Mouse (Mus musculus) right cerebral cortex, adult 2 months (tissue): Measurements from ENCODE around the gene Hist1h4d.
"Not testable (repeated sequence)": the region's sequence is repeated elsewhere in the genome, so short reads cannot be mapped to it uniquely, and the experiment has no call there.

Experiments used
- DNase-seq, 2 experiments: peaks; one replicate each; pipeline ENCODE4 v3.0.0; 2021 to 2022; ENCODE audit warnings: low spot score in 2 of 2

Hist1h4d gene

DNA sequence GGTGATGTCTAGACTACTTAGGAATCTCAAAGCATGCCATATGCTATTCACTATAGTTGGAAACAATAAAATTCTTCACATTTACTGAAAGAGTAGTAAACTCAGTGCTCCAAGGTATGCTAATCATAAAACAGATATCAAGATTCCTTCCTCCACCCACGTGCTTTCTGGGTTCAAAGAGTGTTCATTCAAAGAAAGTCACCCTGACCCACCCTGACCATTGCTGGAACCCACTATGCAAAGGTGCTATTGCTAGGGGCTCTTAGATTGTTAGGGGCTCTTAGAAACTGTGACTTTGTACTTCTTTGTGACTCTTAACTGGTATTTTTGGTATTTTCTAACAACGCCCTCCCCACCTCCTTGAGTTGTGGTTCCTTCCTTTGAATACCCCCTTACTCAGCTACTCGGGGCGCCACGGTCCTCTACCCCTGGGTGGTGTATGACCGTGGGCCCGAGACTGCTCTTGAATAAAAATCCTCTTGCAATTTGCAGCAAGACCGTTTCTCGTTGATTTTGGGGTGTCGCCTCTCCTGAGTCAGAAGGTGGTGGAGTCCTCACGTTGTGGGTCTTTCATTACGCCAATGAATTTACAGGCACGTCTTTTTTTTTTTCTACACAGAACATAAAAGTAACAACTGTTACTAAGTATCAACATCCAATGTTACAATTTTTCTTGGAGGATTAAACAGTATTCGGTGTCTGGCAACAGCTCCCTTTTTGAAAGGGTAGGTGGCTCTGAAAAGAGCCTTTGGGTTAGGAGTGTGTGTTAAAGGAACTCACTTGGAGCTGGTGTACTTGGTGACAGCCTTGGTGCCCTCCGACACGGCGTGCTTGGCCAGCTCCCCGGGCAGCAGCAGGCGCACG lies 8.1 kb upstream of the Hist1h4d start:
- not testable (repeated sequence) for DNase-seq

DNA sequence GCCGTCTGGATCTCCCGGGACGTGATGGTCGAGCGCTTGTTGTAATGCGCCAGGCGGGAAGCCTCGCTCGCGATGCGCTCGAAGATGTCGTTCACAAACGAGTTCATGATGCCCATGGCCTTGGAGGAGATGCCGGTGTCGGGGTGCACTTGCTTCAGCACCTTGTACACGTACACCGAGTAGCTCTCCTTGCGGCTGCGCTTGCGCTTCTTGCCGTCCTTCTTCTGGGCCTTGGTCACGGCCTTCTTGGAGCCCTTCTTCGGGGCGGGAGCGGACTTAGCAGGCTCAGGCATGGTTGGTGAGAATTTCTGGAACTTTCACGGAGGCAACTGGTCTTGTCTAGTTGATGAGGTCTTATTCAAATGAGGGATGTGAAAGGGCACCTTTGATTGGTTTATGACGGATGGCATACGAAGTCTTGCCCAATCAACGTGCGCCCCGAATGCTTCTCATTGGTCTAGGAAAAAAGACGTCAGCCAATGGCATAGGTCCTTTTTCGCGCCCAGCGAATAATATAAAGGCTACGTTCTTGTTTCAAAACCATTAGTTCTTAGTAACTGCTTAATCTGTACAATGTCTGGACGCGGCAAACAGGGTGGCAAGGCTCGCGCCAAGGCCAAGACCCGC lies 7.4 kb upstream of the Hist1h4d start, which contains the start of the genes Hist1h2bf and Hist1h2ad:
TSS of gene Hist1h2bf (minus strand) at position 299 of the 627 bp plus-strand sequence.
TSS of gene Hist1h2ad (plus strand) at position 484 of the 627 bp plus-strand sequence.
- DNase-seq, result peak; percentile 93 to 96

DNA sequence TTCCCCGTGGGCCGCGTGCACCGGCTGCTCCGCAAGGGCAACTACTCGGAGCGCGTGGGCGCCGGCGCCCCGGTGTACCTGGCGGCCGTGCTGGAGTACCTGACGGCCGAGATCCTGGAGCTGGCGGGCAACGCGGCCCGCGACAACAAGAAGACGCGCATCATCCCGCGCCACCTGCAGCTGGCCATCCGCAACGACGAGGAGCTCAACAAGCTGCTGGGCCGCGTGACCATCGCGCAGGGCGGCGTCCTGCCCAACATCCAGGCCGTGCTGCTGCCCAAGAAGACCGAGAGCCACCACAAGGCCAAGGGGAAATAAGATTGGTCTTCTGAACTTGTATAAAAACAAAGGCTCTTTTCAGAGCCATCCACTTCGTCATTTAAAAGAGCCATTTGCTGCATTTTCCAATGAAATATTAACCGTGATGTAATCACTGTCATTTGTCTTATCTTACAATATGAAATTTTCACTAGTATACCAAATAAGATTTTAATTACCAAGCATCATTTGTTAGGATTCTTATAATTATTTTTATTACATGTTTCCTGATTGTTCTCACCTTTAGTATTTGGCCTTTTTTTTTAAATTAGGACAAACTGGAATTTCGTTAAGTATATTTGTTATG lies 6.7 kb upstream of the Hist1h4d start:
- DNase-seq, result not testable (repeated sequence)

DNA sequence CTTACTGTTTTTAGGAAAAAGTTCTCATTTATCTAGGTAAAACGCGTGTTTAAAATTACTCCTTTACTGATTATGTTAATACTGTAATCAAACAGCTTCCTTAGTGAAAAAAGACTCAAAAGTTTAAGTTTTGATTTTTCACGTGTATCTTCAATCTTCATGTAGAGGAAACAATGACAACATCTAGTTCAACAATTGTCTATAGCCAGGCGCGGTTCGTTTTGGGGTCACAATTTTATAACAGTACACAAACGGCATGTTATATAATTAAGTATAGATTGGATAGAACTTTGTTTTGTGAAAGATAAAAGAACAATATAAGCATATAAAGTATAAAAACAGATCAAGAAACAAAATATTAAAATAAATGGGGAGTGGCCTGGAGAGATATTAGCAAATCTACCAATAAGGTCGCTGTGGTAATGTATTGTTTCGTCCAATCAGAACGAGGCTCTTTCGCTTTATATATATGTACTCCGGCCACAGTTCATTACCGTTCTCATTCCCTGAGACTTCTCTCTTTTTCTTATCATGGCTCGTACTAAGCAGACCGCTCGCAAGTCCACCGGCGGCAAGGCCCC lies 6.0 kb upstream of the Hist1h4d start, which contains the start of gene Hist1h3d:
TSS of gene Hist1h3d (plus strand) at position 493 of the 581 bp plus-strand sequence.
- peak; percentile 70 to 72 for DNase-seq

DNA sequence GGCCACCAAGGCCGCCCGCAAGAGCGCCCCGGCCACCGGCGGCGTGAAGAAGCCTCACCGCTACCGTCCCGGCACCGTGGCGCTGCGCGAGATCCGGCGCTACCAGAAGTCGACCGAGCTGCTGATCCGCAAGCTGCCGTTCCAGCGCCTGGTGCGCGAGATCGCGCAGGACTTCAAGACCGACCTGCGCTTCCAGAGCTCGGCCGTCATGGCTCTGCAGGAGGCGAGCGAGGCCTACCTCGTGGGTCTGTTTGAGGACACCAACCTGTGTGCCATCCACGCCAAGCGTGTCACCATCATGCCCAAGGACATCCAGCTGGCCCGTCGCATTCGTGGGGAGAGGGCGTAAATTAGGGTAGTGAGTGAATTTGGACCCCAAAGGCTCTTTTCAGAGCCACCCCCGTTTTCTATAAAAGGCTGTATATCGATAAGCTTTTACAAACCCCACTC lies 5.5 kb upstream of the Hist1h4d start:
- DNase-seq, result peak; percentile 18 to 33

DNA sequence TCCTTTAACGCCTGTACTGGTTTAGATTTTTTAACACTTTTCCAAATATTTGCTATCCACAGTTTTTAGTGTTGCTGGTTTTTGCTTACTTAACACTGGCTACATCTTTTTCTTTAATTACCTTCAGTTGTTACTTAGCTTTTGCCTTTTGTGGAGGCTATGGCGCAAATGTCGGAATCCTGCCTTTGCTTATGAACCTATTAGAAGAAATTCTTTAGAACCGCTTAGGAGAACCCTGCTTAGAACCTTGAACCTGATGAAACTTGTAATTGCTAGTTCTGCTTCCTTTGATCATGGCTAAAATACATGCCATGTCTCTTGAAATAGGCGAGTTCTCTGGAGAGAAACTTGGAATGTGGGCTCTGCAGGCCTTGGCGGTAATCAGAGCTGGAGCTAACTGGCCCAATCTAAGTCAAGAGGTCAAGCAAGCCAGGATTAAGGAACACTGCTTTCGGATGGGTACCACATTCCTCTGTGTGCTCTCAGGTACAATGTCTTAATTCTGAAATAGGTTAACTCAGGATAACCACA lies 5.0 kb upstream of the Hist1h4d start:
- no peak for DNase-seq

DNA sequence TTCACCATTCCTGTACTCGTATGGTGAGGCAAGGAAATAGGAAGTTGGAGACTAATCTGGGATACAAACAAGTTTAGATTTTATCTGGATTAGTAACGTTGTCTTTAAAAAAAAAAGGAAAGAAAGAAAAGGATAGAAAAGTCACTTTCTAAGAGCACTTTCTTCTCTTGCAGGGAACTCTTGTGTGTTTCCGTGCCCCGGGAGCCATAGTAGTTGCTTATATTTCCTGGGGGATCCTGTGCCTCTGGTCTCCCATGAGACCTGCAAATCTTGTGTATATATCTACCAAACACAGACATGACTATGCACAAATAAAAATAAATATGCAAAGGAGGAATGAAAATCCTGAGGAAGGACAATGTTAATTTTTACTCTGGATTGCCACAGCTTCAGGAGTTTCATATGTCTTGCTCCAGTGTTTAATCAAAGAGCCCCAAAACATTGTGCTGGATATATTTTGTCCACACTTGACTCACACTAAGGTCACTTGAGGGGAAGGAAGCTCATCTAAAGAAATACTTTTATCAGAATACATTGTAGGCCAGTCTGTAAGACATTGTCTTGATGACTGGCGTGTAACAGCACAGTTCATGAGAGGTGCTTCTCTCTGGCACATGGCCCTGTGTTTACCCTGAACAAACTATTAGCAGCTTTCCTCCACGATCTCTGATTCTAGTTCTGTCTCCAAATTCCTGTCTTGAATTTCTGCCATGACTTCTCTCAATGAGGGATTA lies 4.3 kb upstream of the Hist1h4d start:
- no peak for DNase-seq

DNA sequence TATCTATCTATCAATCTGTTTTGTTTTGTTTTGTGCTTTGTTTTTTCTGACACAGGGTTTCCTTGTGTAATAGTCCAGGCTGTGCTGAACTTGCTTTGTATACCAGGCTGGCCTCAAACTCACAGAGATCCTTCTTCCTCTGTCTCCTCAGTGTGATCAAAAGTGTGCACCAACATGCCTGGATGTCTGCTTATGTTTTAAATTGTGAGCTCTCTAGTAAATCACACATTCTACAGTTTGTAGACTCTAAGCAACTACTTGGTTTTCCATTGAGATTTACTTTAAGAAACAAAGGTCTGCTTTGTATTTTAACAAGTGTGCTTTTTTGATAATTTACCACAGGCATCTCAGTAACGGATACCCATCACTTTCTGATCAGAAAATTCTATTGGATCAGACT lies 3.6 kb upstream of the Hist1h4d start:
- no peak for DNase-seq

DNA sequence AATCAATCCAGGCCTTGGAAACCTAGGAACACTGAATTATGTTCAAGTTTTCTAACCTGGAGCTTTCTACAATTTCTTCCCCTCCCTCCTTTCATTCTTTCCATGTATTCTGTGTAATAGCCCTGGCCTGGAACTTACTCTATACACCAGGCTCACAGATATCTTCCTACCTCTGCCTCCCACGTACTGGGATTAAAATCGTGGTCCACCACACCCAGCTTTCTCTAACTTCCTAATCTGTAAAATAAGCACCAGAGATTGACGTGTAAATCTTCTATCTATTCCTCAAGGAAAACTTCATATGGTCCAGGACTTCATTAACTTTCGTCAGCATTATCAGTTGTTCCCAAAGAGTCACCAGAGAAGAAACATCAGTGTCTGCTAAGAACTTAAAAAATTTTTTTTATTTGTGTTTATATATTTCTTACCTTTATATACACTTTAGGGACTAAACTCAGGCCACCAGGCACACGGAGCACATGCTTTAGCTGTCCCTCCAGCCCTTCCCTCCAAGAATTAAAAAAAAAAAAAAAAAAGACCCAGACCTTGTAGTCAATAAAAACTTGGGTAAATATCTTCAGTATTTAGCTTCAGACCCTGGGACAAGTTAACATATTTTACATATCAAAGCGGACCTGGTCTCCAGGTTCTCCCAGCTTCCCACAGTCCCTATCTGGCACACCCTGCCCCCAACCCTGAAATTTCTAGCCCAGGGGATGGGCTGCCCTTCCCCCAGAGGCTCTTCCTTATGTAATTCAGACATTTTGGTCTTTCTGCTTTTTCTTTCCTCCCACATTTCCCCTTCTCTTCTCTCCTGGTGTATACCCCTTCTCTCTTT lies 1.0 kb downstream of the Hist1h4d start:
- DNase-seq, result no peak

DNA sequence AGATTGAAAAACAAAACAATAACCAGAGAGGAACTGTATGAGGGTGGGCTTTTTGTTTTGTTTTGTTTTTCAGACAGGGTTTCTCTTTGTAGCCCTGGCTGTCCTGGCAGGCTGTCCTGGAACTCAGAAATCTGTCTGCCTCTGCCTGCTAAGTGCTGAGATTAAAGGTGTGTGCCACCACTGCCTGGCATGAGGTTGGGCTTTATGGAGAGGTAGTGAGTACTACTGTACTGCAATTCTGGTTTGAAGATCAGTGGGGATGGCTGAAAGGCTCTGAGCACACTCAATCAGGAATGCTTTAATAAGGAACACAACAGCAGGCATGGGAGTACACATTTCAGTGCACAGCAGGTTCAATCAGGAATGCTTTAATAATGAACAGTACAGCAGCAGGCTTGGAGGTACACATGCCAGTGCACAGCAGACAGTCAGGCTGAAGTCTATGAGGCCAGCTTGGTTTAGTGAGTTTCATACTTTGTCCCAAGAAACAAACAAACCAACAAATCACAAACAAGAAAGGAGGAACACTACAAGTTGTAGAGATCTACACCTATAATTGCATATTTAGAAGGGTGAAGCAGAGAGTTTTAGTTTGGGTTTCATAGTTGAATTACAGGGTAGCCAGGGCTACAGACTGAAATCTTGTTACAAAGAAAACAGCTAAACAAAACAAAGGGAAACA lies 2.1 kb downstream of the Hist1h4d start:
- DNase-seq, result no peak

DNA sequence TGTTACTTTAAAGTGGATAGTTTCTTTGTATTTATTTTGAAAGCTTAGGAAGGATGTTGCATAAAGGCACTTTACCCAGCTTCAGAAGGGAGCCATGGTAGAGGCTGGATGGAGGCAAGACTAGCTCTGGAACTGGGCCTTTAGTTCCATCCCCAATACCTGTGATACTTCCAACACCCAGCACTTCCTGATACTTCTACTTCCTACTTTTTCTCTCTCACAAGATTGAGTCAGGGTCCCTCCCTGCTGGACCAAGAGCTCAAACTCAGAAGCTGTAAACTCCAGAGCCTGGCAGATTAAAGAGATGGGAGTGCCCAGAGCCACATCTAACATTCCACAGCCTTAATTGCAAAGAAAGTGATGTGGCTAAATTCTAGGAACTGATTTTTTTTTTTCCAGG lies 2.9 kb downstream of the Hist1h4d start:
- no peak for DNase-seq

DNA sequence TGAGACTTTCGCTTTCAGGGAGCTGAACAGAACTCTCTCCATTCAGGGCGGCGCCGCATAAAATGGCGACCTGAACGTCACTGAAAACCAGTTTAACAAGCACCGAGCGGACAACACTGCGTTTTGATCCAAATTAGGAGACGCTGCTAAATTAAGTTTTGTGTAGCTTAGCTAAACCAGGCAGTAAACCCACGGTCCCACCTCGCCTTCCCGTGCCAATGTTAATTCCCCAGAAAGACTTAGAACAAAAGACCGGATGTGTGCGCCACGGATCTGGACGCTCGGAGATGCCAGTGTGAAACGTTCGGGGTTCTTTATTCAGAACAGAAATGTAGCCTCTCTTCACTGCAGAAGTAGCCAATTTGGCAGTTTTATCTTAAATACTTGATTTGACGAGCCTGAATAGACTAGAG lies 3.6 kb downstream of the Hist1h4d start:
- peak; percentile 77 to 82 for DNase-seq

DNA sequence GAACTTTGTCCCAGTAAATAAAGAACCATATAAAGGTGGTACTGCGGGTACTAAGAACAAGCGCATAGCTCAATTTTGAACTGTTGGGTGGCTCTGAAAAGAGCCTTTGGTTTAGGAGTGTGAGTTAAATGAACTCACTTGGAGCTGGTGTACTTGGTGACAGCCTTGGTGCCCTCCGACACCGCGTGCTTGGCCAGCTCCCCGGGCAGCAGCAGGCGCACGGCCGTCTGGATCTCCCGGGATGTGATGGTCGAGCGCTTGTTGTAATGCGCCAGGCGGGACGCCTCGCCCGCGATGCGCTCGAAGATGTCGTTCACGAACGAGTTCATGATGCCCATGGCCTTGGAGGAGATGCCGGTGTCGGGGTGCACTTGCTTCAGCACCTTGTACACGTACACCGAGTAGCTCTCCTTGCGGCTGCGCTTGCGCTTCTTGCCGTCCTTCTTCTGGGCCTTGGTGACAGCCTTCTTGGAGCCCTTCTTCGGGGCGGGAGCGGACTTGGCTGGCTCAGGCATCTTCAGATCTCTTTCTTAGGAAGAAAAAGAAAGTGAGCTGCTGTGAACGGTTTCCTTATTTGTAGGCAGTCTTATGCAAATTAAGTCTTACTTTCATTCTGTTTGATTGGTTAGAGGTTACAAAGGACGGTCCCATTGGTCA lies 4.2 kb downstream of the Hist1h4d start:
- DNase-seq, result peak; percentile 76 to 77

DNA sequence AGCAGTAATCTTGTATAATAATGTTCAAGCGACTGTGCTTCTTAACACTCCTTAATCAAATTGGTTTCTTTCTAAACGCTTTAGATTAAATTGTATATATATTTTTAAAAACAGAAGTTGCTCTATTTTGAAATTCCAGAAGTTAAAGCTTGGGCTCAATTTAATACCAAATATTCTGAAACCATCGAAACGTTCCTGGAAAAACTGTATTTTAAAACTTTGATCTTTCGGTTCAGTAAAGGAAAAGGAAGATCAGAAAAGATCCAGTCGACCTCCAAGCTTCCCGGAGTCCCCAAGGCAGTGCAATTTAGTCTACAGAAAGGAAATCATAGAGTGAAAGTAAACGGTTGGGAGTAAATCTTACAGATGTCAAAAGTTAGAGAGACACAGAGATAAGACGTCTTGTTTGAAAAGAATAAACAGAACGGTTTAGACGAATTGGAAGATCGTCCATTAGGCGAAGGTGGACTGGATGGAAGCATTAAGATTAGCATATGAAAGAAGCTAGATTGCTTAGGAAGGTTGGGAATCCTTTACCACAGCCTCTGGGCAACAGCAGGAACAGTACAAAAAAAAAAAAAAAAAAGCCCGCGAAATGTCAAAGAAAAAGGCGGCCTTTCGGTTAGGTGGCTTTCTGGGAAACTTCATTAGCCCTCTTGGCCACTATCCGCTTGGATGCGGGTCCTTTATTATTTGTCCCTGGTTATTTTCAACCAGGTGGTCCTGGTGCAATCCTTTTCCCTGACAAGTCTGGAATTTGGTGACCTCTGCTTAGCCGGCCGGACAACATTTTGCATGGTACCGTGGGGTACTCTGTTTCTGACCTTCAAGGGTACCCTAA lies 4.9 kb downstream of the Hist1h4d start:
- no peak for DNase-seq

DNA sequence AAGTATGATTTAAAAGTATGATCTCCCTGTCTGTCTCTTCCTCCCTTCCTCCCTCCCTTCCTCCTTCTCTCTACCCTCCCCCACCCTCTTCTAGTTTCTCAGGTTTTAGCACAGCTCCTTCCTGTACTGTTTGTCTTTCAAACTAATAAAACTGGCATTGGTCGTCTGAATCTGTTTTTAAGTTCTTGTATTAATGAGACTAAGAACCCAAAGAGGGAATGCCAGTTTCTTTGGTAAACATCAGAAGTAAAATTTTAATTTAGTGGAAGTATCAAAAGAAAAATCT lies 5.5 kb downstream of the Hist1h4d start:
- no peak for DNase-seq

DNA sequence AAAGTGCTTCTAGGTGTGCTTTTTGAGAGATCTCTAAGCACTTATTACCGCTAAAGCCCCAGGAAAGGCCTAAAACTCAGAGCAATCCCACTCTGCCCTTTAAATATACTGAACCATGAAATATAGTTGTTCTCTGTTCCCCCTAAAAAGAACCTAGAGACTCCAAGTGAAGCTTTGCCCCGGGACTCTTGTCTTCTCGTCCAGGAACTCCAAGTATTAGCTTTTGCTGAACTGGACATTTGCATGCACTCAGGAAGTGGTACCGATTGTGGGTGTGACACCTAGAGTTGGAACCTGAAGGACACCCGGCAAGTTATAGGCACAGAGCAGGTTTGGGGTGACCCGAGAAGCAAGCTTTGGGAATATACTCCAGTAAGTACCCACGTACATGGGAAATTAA lies 9.8 kb downstream of the Hist1h4d start:
- DNase-seq, result no peak

DNA sequence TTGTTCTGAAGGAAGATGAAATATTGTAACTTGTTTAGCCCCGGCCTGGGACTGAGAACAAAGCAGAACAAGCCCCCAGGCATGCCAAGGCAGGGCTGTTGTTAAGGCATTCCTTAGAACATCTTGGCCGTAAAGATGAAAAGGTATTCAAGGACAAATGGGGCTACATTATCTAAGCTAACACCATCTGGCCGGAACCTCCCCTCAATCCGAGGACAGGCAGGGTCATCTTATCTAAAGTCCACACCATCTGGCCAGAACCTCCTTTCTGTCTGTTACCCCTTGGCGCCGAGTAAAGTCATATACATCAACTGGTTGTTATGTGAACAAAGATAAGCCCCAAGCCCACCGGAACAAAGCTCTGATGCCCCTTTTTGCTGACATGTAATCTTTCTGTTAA lies 10.5 kb downstream of the Hist1h4d start:
- DNase-seq, result not testable (repeated sequence)

DNA sequence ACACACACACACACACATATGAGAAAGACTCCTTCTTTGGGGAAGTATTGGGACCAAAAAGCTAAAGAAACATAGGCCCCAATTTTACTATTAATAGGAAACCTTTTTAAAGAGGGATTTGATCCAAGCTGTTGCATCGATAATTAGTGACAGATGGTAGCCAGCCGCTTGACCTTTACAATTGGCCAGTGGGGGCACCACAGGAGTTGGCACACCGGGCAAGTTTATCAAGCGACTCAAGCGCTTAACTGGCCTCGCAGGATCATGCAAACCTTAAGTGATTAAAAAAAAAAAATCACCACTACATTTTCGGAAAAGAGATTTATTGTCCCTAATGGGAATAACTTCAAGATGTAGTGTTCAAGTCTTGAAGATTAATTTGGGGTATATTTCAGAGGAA lies 11.2 kb downstream of the Hist1h4d start:
- no peak for DNase-seq
